Mouse (Mus musculus) retina, embryonic 14.5 days (tissue): ENCODE data around the gene Pkd1.

Source experiments
- DNase-seq: peaks from one replicate; pipeline ENCODE4 v3.0.0-alpha.2; 2015; ENCODE audit warnings: low spot score

Pkd1 gene

DNA sequence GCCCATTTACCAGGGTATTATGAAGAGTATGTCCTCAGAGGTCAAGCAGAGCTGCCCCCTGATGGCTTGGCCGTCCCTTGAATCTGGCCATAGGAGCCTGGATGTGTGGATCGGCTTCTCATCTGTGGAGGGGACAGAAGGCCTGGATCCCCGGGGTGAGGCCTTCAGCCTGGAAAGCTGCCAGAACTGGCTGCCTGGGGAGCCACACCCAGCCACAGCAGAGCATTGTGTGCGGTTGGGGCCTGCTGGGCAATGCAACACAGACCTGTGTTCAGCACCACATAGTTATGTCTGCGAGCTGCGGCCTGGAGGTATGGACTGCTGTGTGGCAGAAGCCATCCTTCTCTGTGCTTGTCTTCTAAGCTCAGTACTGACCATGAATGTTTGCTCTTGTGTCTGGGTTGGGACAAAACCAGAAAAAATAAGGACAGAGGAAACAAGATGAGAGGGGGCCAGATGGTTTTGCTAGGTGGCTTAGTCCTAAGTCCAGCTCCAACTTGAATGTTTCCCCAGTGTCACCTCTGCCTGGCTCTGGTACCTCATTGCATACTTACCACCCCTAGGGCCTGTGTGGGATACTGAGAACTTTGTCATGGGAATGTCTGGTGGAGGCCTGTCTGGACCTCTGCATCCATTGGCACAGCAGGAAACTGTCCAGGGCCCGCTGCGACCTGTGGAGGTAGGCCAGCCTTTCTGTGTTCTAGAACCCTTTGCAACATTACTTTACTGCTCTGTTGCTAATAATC, 17.6 kb downstream of the Pkd1 start:
- DNase-seq, result no peak

- DNase-seq, result no peak
These were observed 20.2 kb downstream of the Pkd1 start for GRCm38 (mm10) chr17:24569837-24570236.

GRCm38 (mm10) chr17:24572651-24573245, 23.1 kb downstream of the Pkd1 start:
- no peak for DNase-seq

DNA sequence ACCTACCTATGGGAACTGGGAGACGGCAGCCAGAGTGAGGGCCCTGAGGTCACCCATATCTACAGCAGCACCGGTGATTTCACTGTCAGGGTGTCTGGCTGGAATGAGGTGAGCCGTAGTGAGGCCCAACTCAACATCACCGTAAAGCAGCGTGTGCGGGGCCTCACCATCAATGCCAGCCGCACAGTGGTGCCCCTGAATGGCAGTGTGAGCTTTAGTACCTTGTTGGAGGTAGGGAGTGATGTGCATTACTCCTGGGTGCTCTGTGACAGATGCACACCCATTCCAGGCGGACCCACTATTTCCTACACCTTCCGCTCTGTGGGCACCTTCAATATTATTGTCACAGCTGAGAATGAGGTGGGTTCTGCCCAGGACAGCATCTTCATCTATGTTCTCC, 24.2 kb downstream of the Pkd1 start:
- DNase-seq, result no peak

- DNase-seq, result no peak
These were observed 29.9 kb downstream of the Pkd1 start for GRCm38 (mm10) chr17:24579532-24579931.

GRCm38 (mm10) chr17:24580287-24580686, 30.7 kb downstream of the Pkd1 start:
- no peak for DNase-seq

DNA sequence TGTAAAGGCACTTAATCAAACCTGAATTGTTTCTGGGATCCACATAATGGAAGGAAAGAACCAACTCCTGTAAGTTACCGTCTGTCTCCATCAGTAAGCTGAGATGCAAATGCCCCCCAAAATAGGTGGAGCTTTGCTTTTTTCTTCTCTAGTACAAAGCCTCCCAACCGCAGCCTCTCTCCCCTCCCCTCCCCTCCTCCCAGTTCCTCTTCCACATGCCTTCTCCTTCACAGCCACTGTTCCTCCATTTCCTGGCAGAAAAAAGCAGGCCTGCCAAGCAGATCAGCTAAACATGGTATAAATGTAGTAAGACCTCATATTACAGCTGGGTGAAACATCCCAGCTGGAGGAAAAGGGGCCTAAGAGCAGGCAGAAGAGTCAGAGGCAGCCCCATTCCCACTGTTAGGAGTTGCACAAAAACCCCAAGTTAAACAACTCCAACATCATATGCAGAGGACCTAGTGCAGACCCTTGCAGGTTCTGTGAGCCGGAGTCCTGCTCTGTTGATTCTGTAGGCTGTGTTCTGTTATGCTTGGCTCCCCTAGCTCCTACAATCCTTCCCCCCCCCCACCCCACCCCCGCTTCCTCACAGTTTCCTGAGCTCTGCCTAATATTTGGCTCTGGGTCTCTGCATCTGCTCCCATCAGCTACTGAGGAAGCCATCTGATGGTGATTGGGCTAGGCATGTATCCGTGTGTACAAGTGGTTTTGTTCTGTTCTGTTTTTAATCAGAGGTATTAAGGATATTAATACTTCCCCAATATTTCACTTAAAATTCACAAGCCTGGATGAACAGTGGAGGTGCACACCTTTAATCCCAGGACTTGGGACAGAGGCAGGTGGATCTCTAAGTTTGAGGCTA, 34.2 kb downstream of the Pkd1 start:
- no peak for DNase-seq

DNA sequence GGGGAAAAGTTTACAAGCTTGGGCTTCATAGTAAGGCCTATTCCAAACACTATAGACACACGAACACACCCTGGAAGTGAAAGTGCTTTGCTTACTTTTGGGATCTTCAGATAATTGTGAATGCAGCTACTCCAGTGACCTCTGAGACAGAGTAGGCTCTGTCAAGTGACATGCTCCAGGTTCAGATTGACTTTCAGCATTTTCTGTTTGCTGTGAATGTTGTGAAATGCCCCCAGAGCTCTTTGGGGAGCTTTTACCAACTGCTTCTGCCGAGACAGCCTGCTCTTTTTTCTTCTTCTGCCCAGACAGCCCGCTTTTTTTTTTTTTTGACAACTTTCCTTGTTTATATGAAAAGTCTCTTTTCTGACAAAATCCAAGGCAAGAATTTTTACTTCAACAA, 34.9 kb downstream of the Pkd1 start:
- no peak for DNase-seq

DNA sequence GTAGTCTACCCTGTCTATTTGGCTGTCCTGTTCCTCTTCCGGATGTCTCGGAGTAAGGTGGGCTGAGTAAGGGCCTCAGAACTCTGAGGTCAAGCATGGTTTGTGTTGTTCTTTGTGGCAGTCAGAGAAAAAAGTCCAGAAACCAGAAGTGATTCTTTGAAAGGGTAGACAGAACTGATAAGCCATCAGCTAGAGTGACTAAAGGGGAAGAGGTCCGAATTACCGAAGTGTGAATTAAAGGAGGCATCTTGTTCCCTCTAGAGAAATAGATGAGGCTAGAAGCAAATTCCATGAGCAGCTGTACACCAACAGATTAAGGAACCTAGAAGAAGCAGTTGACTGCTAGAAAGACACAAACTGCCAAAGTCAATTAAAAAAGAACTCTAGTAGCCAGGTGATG, 36.9 kb downstream of the Pkd1 start:
- DNase-seq, result no peak

GRCm38 (mm10) chr17:24590943-24591342, 41.3 kb downstream of the Pkd1 start:
- DNase-seq, result no peak

- DNase-seq, result no peak
These were observed 42.1 kb downstream of the Pkd1 start for GRCm38 (mm10) chr17:24591695-24592094.

DNA sequence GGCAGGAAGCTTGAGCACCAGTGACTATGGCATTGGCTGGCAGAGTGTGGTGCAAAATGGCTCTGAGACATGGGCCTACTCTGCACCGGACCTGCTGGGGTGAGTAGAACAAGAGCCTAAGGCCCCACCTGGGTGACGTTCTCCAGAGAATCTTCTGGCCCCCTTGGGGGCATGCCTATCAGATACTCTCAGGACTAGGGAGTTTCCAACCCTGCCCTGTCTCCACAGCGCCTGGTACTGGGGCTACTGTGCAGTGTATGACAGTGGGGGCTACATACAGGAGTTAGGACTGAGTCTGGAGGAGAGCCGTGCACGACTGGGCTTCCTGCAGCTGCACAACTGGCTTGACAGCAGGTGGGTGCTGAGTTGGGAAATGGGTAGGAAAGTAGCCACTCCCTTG, 43.6 kb downstream of the Pkd1 start:
- DNase-seq, result no peak

GRCm38 (mm10) chr17:24593992-24594890, 44.6 kb downstream of the Pkd1 start:
- no peak for DNase-seq

DNA sequence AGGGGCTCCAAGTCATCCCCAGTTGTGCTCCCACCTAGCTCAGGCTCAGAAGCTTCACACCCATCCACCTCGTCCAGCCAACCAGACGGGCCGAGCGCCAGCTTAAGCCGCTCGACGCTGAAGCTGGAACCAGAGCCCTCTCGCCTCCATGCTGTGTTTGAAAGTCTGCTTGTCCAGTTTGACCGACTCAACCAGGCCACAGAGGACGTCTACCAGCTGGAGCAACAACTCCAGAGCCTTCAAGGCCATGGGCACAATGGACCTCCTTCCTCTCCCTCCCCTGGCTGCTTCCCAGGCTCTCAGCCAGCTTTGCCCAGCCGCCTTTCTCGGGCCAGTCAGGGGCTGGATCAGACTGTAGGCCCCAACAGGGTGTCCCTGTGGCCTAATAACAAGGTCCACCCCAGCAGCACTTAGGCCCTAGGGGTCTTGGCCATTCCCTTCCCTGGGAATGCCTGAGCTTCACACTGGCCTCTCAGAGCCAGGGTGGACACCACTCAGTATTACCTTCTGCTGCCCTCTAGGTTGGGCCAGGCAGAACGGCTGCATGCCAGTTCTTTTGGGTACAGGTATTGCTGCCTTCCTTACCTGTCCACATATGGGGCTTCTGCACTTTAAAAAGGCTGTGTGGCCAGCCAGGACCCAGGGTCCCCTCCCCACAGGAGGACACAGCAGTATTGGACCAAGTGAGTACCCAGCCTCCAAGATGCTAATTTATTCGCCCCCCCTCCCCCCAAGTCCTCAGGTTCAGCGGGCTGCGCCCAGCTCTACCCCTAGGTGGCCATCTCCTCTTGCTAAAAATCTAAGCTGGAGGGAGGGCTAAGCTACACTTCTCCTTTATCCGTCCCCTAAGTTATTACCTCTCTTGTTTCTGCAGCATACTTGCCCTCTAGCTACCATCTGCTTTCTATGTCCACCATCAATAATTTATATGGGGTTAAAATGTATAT, 45.8 kb downstream of the Pkd1 start:
- DNase-seq, result peak; percentile 13

DNA sequence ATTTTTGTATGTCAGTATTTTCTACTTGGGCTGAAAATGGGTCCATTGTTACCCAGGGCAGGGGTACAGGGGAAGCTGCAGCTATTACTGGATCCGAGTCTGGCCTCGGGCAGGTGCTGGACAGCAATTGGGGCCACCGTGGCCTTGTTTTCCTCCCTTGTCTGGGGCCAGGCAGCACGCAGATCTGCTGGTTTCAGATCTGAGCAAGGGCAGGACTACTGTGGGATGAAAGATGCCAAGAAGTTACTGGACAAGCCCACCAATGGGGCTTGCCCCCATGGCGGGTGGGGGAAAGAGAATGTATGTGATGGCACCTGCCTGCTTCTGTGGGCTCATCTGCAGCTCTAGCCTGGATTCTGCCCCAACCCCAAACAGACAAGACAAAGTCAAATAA, 46.4 kb downstream of the Pkd1 start:
- no peak for DNase-seq

DNA sequence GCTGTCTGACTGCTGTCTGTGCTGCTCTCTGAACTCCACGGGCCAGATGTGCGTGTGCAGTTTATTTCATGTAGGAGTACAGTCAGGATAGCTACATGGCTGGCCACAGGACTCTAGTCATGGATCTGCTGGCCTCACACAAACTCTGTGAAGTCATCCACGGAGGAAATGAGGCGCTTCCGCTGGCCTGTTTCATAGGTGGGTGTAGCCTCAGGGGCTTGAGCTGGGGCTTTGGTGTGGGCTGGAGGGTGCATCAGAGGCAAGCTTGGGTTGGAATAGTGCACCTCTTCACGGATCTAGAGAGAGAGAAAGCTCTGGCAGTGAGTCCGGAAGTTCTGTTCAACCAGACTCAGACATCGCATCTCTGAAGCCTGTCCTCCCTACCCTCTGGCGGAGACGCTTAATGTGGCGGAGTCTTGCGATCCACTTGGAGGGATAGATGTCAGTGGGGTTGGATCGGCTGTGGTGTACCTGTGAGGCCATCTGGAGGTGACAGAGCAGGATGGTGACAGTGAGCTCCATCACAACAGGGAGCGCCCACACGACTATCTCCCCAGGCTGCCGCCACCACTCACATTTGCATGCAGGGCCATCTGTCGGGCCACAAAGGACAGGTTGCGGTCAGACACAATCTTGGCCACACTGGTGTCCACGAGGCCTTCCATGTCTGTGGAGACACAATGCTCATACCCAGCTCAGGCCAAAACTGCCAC, 47.0 kb downstream of the Pkd1 start:
- no peak for DNase-seq

- no peak for DNase-seq
These were observed 48.4 kb downstream of the Pkd1 start for GRCm38 (mm10) chr17:24597989-24598388.

- no peak for DNase-seq
These were observed 50.9 kb downstream of the Pkd1 start for GRCm38 (mm10) chr17:24600502-24600901.

GRCm38 (mm10) chr17:24603961-24604360, 54.3 kb downstream of the Pkd1 start:
- no peak for DNase-seq

- no peak for DNase-seq
These were observed 54.9 kb downstream of the Pkd1 start for GRCm38 (mm10) chr17:24604557-24604956.
